Mouse (Mus musculus) erythroblast, embryonic 14.5 days (primary cell): ENCODE measurements around the gene Zfp566.

Experiments used
- GATA1 ChIP-seq: IDR thresholded peaks from 2 replicates; pipeline ENCODE4 v1.6.1; 2012; ENCODE audit warnings: low read length, inconsistent platforms, mixed read lengths
- TAL1 ChIP-seq: IDR thresholded peaks from 3 replicates; pipeline ENCODE4 v1.6.1; 2012; ENCODE audit warnings: low read length, inconsistent platforms, mixed read lengths

DNA sequence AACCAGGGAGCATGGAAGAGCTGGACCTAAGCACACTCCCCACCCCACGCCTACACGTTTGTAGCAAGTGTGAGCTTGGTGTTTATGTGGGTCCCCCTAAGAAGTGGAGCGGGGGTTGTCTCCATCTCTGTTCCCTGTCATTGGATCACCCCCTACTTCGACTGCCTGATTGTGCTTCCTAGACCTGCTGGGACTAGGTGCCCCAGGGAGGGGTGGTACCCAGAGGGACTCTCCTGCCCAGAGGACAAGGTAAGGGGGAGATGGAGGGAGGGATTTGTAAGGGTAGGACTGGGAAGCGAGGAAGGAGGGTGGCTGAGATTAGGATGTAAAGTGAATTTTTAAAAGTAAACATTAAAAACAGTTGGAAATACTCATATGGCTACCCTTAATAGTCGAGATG is 922 bp downstream of the Zfp566 start:
- TF ChIP-seq GATA1 (no peak), TAL1 (no peak)
